Mouse (Mus musculus): ENCODE measurements around the gene Plekho1.

- no peak for TF ChIP-seq EP300 (IDR thresholded peaks at IDR 0.05)
- peak; percentile 47 for TF ChIP-seq CTCF (IDR thresholded peaks at IDR 0.05)
These were observed 36.0 kb downstream of the Plekho1 start for GRCm38 (mm10) chr3:95959807-95960206.
